Mouse (Mus musculus) liver, embryonic 15.5 days (tissue): ENCODE results near the gene Twf1. TPM values are rescaled to one million over a fixed set of nuclear protein-coding genes. Genes with fewer than 3 reads are reported as not detected.

Source experiments
- ATAC-seq: fragments of 200-750 bp; cut with Nextera tagmentation; 2 replicates; pipeline ENCODE4 v1.8.0; 2017; ENCODE audit warnings: moderate number of reproducible peaks, mild to moderate bottlenecking, moderate library complexity; ENCODE audit not compliant: insufficient read depth
- H3K27ac ChIP-seq: fragments of 300-500 bp; sonication (generic); replicated peaks from 2 replicates; pipeline ENCODE4 v1.5.1; 2015; ENCODE audit warnings: mild to moderate bottlenecking, inconsistent platforms
- H3K27me3 ChIP-seq: fragments of 300-500 bp; sonication (generic); 2 replicates; pipeline ENCODE4 v1.6.1; 2015; ENCODE audit warnings: mild to moderate bottlenecking, inconsistent platforms
- H3K36me3 ChIP-seq: fragments of 300-500 bp; sonication (generic); replicated peaks from 2 replicates; pipeline ENCODE4 v1.6.1; 2015; ENCODE audit warnings: moderate library complexity, mild to moderate bottlenecking, inconsistent platforms
- H3K4me1 ChIP-seq: fragments of 300-500 bp; sonication (generic); replicated peaks from 2 replicates; pipeline ENCODE4 v1.6.1; 2015; ENCODE audit warnings: inconsistent platforms
- H3K4me2 ChIP-seq: fragments of 300-500 bp; sonication (generic); 2 replicates; pipeline ENCODE4 v1.6.1; 2015; ENCODE audit warnings: moderate library complexity, mild to moderate bottlenecking, inconsistent platforms
- H3K4me3 ChIP-seq: fragments of 300-500 bp; sonication (generic); replicated peaks from 2 replicates; pipeline ENCODE4 v1.5.1; 2015; ENCODE audit warnings: mild to moderate bottlenecking, inconsistent platforms
- H3K9ac ChIP-seq: fragments of 300-500 bp; sonication (generic); 2 replicates; pipeline ENCODE4 v1.6.1; 2015; ENCODE audit warnings: moderate library complexity, mild to moderate bottlenecking, inconsistent platforms
- H3K9me3 ChIP-seq: fragments of 300-500 bp; sonication (generic); replicated peaks from 2 replicates; pipeline ENCODE4 v1.6.1; 2016; ENCODE audit warnings: inconsistent platforms
- whole genome bisulfite sequencing: fragments of 180-500 bp; shearing (Covaris S2); methylation state at CpG from one replicate; pipeline ENCODE4 v1.1.7; 2015; ENCODE audit warnings: mixed read lengths; ENCODE audit not compliant: insufficient replicate concordance; 5-methylcytosine and 5-hydroxymethylcytosine counted together
- polyA plus RNA-seq: library from polyadenylated mRNA; unstranded; fragments of >200 nt; fragmentation: Nextera tagmentation; extraction: Ambion mirVana; gene quantifications from 2 replicates; pipeline ENCODE4 v1.2.1, GENCODE M21; 2015

Twf1 gene
- polyA plus RNA-seq = 25.5 and 26.0 TPM in 2 replicates

- Histone ChIP-seq H3K4me3 (peak within 1 kb of the TSS; percentile 98), H3K27me3 (no peaks in the 10 kb centered on the region), H3K4me1 (peaks cover 13% of the 10 kb centered on the region), H3K4me2 (peak within 1 kb of the TSS; percentile 66), H3K36me3 (peaks cover 20% of the 10 kb centered on the region), H3K9me3 (no peaks in the 10 kb centered on the region), H3K27ac (peak within 1 kb of the TSS; percentile 80), H3K9ac (peak within 1 kb of the TSS; percentile 96)
- under 1% methylated on average over 50 of the region's 70 CpGs for WGBS
- ATAC-seq = peak; percentile 100
Measured at GRCm38 (mm10) chr15:94589219-94590075, at the start of gene Twf1. Gene Twf1, minus strand, starts transcription at chr15:94589889.

GRCm38 (mm10) chr15:94639126-94639525 lies 49.4 kb upstream of the Twf1 start:
- H3K27me3 ChIP-seq = no peaks in the 10 kb centered on the region
- H3K9me3 ChIP-seq = no peaks in the 10 kb centered on the region
- H3K4me3 ChIP-seq = no peak overlapping the region
- no peaks in the 10 kb centered on the region for H3K36me3 ChIP-seq
- H3K9ac ChIP-seq = no peak overlapping the region
- H3K27ac ChIP-seq = no peak overlapping the region
- H3K4me1 ChIP-seq = no peaks in the 10 kb centered on the region
- WGBS = 69% methylated on average over 2 of the region's 2 CpGs
- no peak overlapping the region for H3K4me2 ChIP-seq
- no peak for ATAC-seq

- 56% methylated on average over 2 of the region's 2 CpGs for WGBS
- Histone ChIP-seq H3K4me1 (no peaks in the 10 kb centered on the region), H3K36me3 (no peaks in the 10 kb centered on the region), H3K9me3 (no peaks in the 10 kb centered on the region), H3K27ac (no peak overlapping the region), H3K4me2 (no peak overlapping the region), H3K27me3 (no peaks in the 10 kb centered on the region), H3K9ac (no peak overlapping the region), H3K4me3 (no peak overlapping the region)
- ATAC-seq = no peak
Measured at GRCm38 (mm10) chr15:94638207-94638606, 48.5 kb upstream of the Twf1 start.

- H3K4me3 ChIP-seq = no peak overlapping the region
- no peaks in the 10 kb centered on the region for H3K9me3 ChIP-seq
- H3K4me1 ChIP-seq = no peaks in the 10 kb centered on the region
- no peak overlapping the region for H3K9ac ChIP-seq
- peaks cover 18% of the 10 kb centered on the region for H3K27me3 ChIP-seq
- H3K4me2 ChIP-seq = no peak overlapping the region
- no peak for ATAC-seq
- no peaks in the 10 kb centered on the region for H3K36me3 ChIP-seq
- no peak overlapping the region for H3K27ac ChIP-seq
- 61% methylated on average over 11 of the region's 11 CpGs for WGBS
Measured at GRCm38 (mm10) chr15:94634524-94634923, 44.8 kb upstream of the Twf1 start.

GRCm38 (mm10) chr15:94630553-94630952 lies 40.9 kb upstream of the Twf1 start:
- H3K27ac ChIP-seq = no peak overlapping the region
- no peaks in the 10 kb centered on the region for H3K4me1 ChIP-seq
- ATAC-seq = no peak
- no peak overlapping the region for H3K9ac ChIP-seq
- H3K9me3 ChIP-seq = no peaks in the 10 kb centered on the region
- no peak overlapping the region for H3K4me2 ChIP-seq
- no peaks in the 10 kb centered on the region for H3K36me3 ChIP-seq
- no peak overlapping the region for H3K4me3 ChIP-seq
- H3K27me3 ChIP-seq = peaks cover 49% of the 10 kb centered on the region
- WGBS = 47% methylated on average over 4 of the region's 4 CpGs

GRCm38 (mm10) chr15:94628830-94629601 lies 39.3 kb upstream of the Twf1 start, which contains the start of gene Tmem117:
Gene Tmem117, plus strand, starts transcription at chr15:94629232.
- no peak within 1 kb of the TSS for H3K27ac ChIP-seq
- H3K4me2 ChIP-seq = peak within 1 kb of the TSS; percentile 69
- peak within 1 kb of the TSS; percentile 47 for H3K4me3 ChIP-seq
- no peaks in the 10 kb centered on the region for H3K9me3 ChIP-seq
- no peaks in the 10 kb centered on the region for H3K4me1 ChIP-seq
- H3K9ac ChIP-seq = no peak within 1 kb of the TSS
- ATAC-seq = no peak
- under 1% methylated on average over 79 of the region's 96 CpGs for WGBS
- H3K27me3 ChIP-seq = peaks cover 49% of the 10 kb centered on the region
- no peaks in the 10 kb centered on the region for H3K36me3 ChIP-seq

- no peak overlapping the region for H3K27ac ChIP-seq
- H3K4me1 ChIP-seq = no peaks in the 10 kb centered on the region
- ATAC-seq = no peak
- H3K36me3 ChIP-seq = no peaks in the 10 kb centered on the region
- H3K27me3 ChIP-seq = peaks cover 49% of the 10 kb centered on the region
- 42% methylated on average over 2 of the region's 2 CpGs for WGBS
- no peak overlapping the region for H3K4me3 ChIP-seq
- no peaks in the 10 kb centered on the region for H3K9me3 ChIP-seq
- H3K4me2 ChIP-seq = peak overlapping the region; percentile 69
- H3K9ac ChIP-seq = no peak overlapping the region
Measured at GRCm38 (mm10) chr15:94628463-94628829, 38.8 kb upstream of the Twf1 start.

GRCm38 (mm10) chr15:94620909-94621308 lies 31.2 kb upstream of the Twf1 start:
- Histone ChIP-seq H3K27ac (no peak overlapping the region), H3K4me1 (no peaks in the 10 kb centered on the region), H3K27me3 (no peaks in the 10 kb centered on the region), H3K9ac (no peak overlapping the region), H3K4me2 (no peak overlapping the region), H3K4me3 (no peak overlapping the region), H3K36me3 (no peaks in the 10 kb centered on the region), H3K9me3 (no peaks in the 10 kb centered on the region)
- no peak for ATAC-seq

- Histone ChIP-seq H3K36me3 (no peaks in the 10 kb centered on the region), H3K4me3 (no peak overlapping the region), H3K4me2 (no peak overlapping the region), H3K4me1 (no peaks in the 10 kb centered on the region), H3K9ac (no peak overlapping the region), H3K27ac (no peak overlapping the region), H3K27me3 (no peaks in the 10 kb centered on the region), H3K9me3 (no peaks in the 10 kb centered on the region)
- WGBS = 73% methylated on average over 11 of the region's 11 CpGs
- ATAC-seq = no peak
Measured at GRCm38 (mm10) chr15:94616036-94616435, 26.3 kb upstream of the Twf1 start.

GRCm38 (mm10) chr15:94607768-94608167 lies 18.1 kb upstream of the Twf1 start:
- no peak for ATAC-seq
- no peak overlapping the region for H3K4me2 ChIP-seq

GRCm38 (mm10) chr15:94602441-94602840 lies 12.8 kb upstream of the Twf1 start:
- Histone ChIP-seq H3K4me2 (no peak overlapping the region), H3K4me3 (no peak overlapping the region), H3K9me3 (no peaks in the 10 kb centered on the region), H3K36me3 (no peaks in the 10 kb centered on the region), H3K9ac (no peak overlapping the region), H3K27me3 (no peaks in the 10 kb centered on the region), H3K4me1 (no peaks in the 10 kb centered on the region), H3K27ac (no peak overlapping the region)
- WGBS = 37% methylated on average over 3 of the region's 3 CpGs
- ATAC-seq = no peak

More at GRCm38 (mm10) chr15:94607768-94608167, 18.1 kb upstream of the Twf1 start:
- no peaks in the 10 kb centered on the region for H3K9me3 ChIP-seq
- no peak overlapping the region for H3K4me3 ChIP-seq
- H3K27me3 ChIP-seq = no peaks in the 10 kb centered on the region
- H3K27ac ChIP-seq = no peak overlapping the region
- no peaks in the 10 kb centered on the region for H3K4me1 ChIP-seq
- 74% methylated on average over 8 of the region's 8 CpGs for WGBS
- no peak overlapping the region for H3K9ac ChIP-seq
- H3K36me3 ChIP-seq = no peaks in the 10 kb centered on the region
